In genomic region chr2:180350700-180351099, GRCm38 (mm10) we compare ENCODE assay signal across 9 mouse cellular contexts. TPM values are rescaled to one million over a fixed set of nuclear protein-coding genes. Genes with fewer than 3 reads are reported as not detected.
A peak's percentile ranks its signal among the peaks of the same experiment; 100 is the strongest.
DNase-seq lines count a peak whose midpoint lies in the region; ATAC-seq and TF ChIP-seq lines count a peak whose summit lies in the region.
"Had no signal": no experiment of that assay in that cellular context is flagged by ENCODE, and none has a peak within 500 bp of the region (broad histone marks: within the 10 kb centered on the region; RNA-seq: fewer than 3 reads in every experiment).

No protein-coding gene starts in this region.

- WGBS in embryonic facial prominence, embryonic 11.5 days, result 50% methylated on average over 2 of the region's 2 CpGs

- no peaks in the 10 kb centered on the region for H3K36me3 ChIP-seq in testis, adult 2 months (ENCODE audit: control insufficient read depth, insufficient read depth, low read length)
- H3K36me3 ChIP-seq in embryonic facial prominence, embryonic 11.5 days (replicated peaks; ENCODE audit: control insufficient read depth, insufficient read depth, low read depth, low read length), result no peaks in the 10 kb centered on the region
- no peaks in the 10 kb centered on the region for H3K36me3 ChIP-seq in splenic B cell, adult 2 months (ENCODE audit: control insufficient read depth, insufficient read depth, low read length, poor library complexity, severe bottlenecking)
- H3K36me3 ChIP-seq: neural tube, embryonic 13.5 days had no signal

- no peak overlapping the region for H3K4me2 ChIP-seq in embryonic facial prominence, embryonic 11.5 days (ENCODE audit: low read depth, low read length)
- H3K4me2 ChIP-seq: neural tube, embryonic 13.5 days had no signal

- peak; percentile 42 for DNase-seq in gastrocnemius, adult 18-20 months (ENCODE audit: low spot score)
- DNase-seq in gastrocnemius, adult 8-10 months (ENCODE audit: low spot score in 2 of 2), result no peak
- DNase-seq in testis, postnatal 10 days (ENCODE audit: low spot score), result no peak
- DNase-seq in embryonic facial prominence, embryonic 11.5 days (ENCODE audit: low spot score), result peak; percentile 53
- peak; percentile 68 for DNase-seq in splenic B cell, adult 2 months (ENCODE audit: low read depth, low spot score)
- no peak for DNase-seq in left cerebral cortex, adult 18-20 months (ENCODE audit: low spot score in 2 of 2)

- no peak overlapping the region for H3K4me3 ChIP-seq in testis, adult 2 months (ENCODE audit: control insufficient read depth, low read depth, low read length)
- no peak overlapping the region for H3K4me3 ChIP-seq in embryonic facial prominence, embryonic 11.5 days (ENCODE audit: low read depth, low read length)
- H3K4me3 ChIP-seq: neural tube, embryonic 13.5 days had no signal

- TF ChIP-seq POLR2A in testis, adult 2 months (IDR thresholded peaks at IDR 0.05; ENCODE audit: control insufficient read depth, low read depth, low read length), result no peak

- TF ChIP-seq CTCF in testis, adult 2 months (IDR thresholded peaks at IDR 0.05; ENCODE audit: control insufficient read depth, insufficient read depth, insufficient replicate concordance, low read depth, low read length), result peak; percentile 39; the same call in 1 of the 2 replicates

- H3K27me3 ChIP-seq in testis, adult 2 months (ENCODE audit: control insufficient read depth, insufficient read depth, low read length), result no peaks in the 10 kb centered on the region
- H3K27me3 ChIP-seq in embryonic facial prominence, embryonic 11.5 days (ENCODE audit: control insufficient read depth, insufficient read depth, low read length), result no peaks in the 10 kb centered on the region; the same call in 1 of the 2 replicates
- H3K27me3 ChIP-seq in splenic B cell, adult 2 months (ENCODE audit: control insufficient read depth, insufficient read depth, low read length, poor library complexity, severe bottlenecking), result no peaks in the 10 kb centered on the region

- H3K27ac ChIP-seq in testis, adult 2 months (ENCODE audit: control insufficient read depth, insufficient read depth, low read depth, low read length), result no peak overlapping the region
- H3K27ac ChIP-seq in embryonic facial prominence, embryonic 11.5 days (replicated peaks; ENCODE audit: low read depth, low read length), result no peak overlapping the region
- H3K27ac ChIP-seq: neural tube, embryonic 13.5 days had no signal

- no peaks in the 10 kb centered on the region for H3K4me1 ChIP-seq in testis, adult 2 months (ENCODE audit: control insufficient read depth, insufficient read depth, low read length)
- no peaks in the 10 kb centered on the region for H3K4me1 ChIP-seq in embryonic facial prominence, embryonic 11.5 days (ENCODE audit: control insufficient read depth, insufficient read depth, low read length)
- H3K4me1 ChIP-seq: neural tube, embryonic 13.5 days had no signal

- H3K9ac ChIP-seq in embryonic facial prominence, embryonic 11.5 days (replicated peaks; ENCODE audit: low read length), result no peak overlapping the region
- H3K9ac ChIP-seq: neural tube, embryonic 13.5 days had no signal

- no peaks in the 10 kb centered on the region for H3K9me3 ChIP-seq in embryonic facial prominence, embryonic 11.5 days (replicated peaks; ENCODE audit: control insufficient read depth, low read length)
- H3K9me3 ChIP-seq: neural tube, embryonic 13.5 days had no signal

- ATAC-seq in embryonic facial prominence, embryonic 11.5 days (replicated peaks; ENCODE audit: insufficient number of reproducible peaks, low FRiP score, low TSS enrichment, low read depth), result no peak
- no peak for ATAC-seq in megakaryocyte-erythroid progenitor cell, adult 5-6 weeks (replicated peaks; ENCODE audit: low FRiP score, low TSS enrichment, poor library complexity, severe bottlenecking)

RNA-seq across cellular contexts. Expression of gene Gata5, which starts 16.2 kb away (rescaled TPM):
- not detected for total RNA-seq in gastrocnemius, adult 18-20 months (2021)
- not detected for total RNA-seq in gastrocnemius, adult 8-10 months (2022)
- 0.10 TPM in 2 replicates for polyA plus RNA-seq in testis, adult 2 months (2012; rRNA removed)
- 0.13 and 0.14 TPM in 2 replicates for polyA plus RNA-seq in embryonic facial prominence, embryonic 11.5 days (2014; fragmentation: Nextera tagmentation; extraction: Ambion mirVana)
- not detected in 2 replicates for total RNA-seq in megakaryocyte-erythroid progenitor cell, adult 5-6 weeks (2014; fragmentation: Nextera tagmentation)
- total RNA-seq in megakaryocyte-erythroid progenitor cell, adult 5-6 weeks (2017), result not detected in 2 replicates
- total RNA-seq in left cerebral cortex, adult 18-20 months (2021), result not detected

Comparison
In these comparisons a context has a peak if more than half of its experiments do, and no peak if none do; other contexts are left out.
1. DNase-seq: peak in gastrocnemius, adult 18-20 months (single experiment), embryonic facial prominence, embryonic 11.5 days (single experiment) and splenic B cell, adult 2 months (single experiment); none in gastrocnemius, adult 8-10 months (0 of 2), testis, postnatal 10 days (single experiment) and left cerebral cortex, adult 18-20 months (0 of 2).